Comparison of ENCODE assay signal across 30 mouse cellular contexts in genomic region chr5:138852151-138852550, GRCm38 (mm10). TPM values are rescaled to one million over a fixed set of nuclear protein-coding genes. Genes with fewer than 3 reads are reported as not detected.
DNase-seq lines count a peak whose midpoint lies in the region; ATAC-seq and TF ChIP-seq lines count a peak whose summit lies in the region.
"Had no signal": no experiment of that assay in that cellular context is flagged by ENCODE, and none has a peak within 500 bp of the region (broad histone marks: within the 10 kb centered on the region; RNA-seq: fewer than 3 reads in every experiment).

No protein-coding gene starts in this region.

- TF ChIP-seq EP300 in lung, postnatal 0 days (IDR thresholded peaks at IDR 0.05), result no peak
- TF ChIP-seq EP300 in MEL (IDR thresholded peaks at IDR 0.05; ENCODE audit: low read depth in 1 of 2, low read length in 2 of 2), result no peak
- TF ChIP-seq EP300 in stomach, postnatal 0 days (optimal IDR thresholded peaks at IDR 0.05), result no peak

- H3K4me2 ChIP-seq in lung, postnatal 0 days (replicated peaks; ENCODE audit: low read depth, low read length), result no peak overlapping the region
- no peak overlapping the region for H3K4me2 ChIP-seq in stomach, postnatal 0 days (replicated peaks; ENCODE audit: low read depth)
- H3K4me2 ChIP-seq in liver, embryonic 12.5 days, result no peak overlapping the region
- H3K4me2 ChIP-seq: forebrain, embryonic 13.5 days; heart, embryonic 13.5 days; hindbrain, embryonic 13.5 days; intestine, embryonic 15.5 days had no signal

- no peak for TF ChIP-seq RAD21 in MEL (IDR thresholded peaks at IDR 0.05; ENCODE audit: low read depth, low read length)

- TF ChIP-seq POLR2A in MEL (IDR thresholded peaks at IDR 0.05; ENCODE audit: control insufficient read depth in 1 of 2, insufficient read depth in 1 of 2, low read depth in 1 of 2, low read length in 2 of 2, poor library complexity in 1 of 2), result no peak

- no peak for ATAC-seq in lung, postnatal 0 days
- no peak for ATAC-seq in stomach, postnatal 0 days (ENCODE audit: low FRiP score, low TSS enrichment)
- no peak for ATAC-seq in liver, embryonic 12.5 days
- ATAC-seq: forebrain, embryonic 13.5 days; forebrain, embryonic 16.5 days; hindbrain, embryonic 16.5 days; intestine, embryonic 15.5 days had no signal

- no peak overlapping the region for H3K4me3 ChIP-seq in lung, postnatal 0 days (ENCODE audit: low read depth, low read length)
- H3K4me3 ChIP-seq in MEL (ENCODE audit: control insufficient read depth in 1 of 2, insufficient read depth in 1 of 2, low read depth in 2 of 2, low read length in 2 of 2), result no peak overlapping the region
- H3K4me3 ChIP-seq in stomach, postnatal 0 days (ENCODE audit: low read depth, low read length), result no peak overlapping the region
- H3K4me3 ChIP-seq in liver, embryonic 12.5 days, result no peak overlapping the region
- H3K4me3 ChIP-seq: forebrain, embryonic 10.5 days; forebrain, embryonic 13.5 days; gastrocnemius, adult 2 months; heart, adult 2 months; heart, embryonic 10.5 days; heart, embryonic 13.5 days; hindbrain, embryonic 10.5 days; hindbrain, embryonic 13.5 days; intestine, embryonic 15.5 days had no signal

- no peaks in the 10 kb centered on the region for H3K36me3 ChIP-seq in lung, postnatal 0 days (ENCODE audit: insufficient read depth, low read length)
- no peaks in the 10 kb centered on the region for H3K36me3 ChIP-seq in MEL (ENCODE audit: control insufficient read depth in 1 of 2, insufficient read depth in 2 of 2, low read length in 2 of 2)
- H3K36me3 ChIP-seq in stomach, postnatal 0 days (ENCODE audit: control insufficient read depth, insufficient read depth, low read length), result no peaks in the 10 kb centered on the region
- H3K36me3 ChIP-seq in liver, embryonic 12.5 days, result no peaks in the 10 kb centered on the region
- H3K36me3 ChIP-seq: forebrain, embryonic 10.5 days; heart, embryonic 10.5 days; heart, embryonic 13.5 days; hindbrain, embryonic 10.5 days; hindbrain, embryonic 13.5 days; intestine, embryonic 15.5 days had no signal

- no peak overlapping the region for H3K27ac ChIP-seq in lung, postnatal 0 days (ENCODE audit: low read length)
- no peak overlapping the region for H3K27ac ChIP-seq in MEL (ENCODE audit: control insufficient read depth, low read depth, low read length)
- H3K27ac ChIP-seq in stomach, postnatal 0 days (replicated peaks), result no peak overlapping the region
- H3K27ac ChIP-seq in liver, embryonic 12.5 days, result no peak overlapping the region
- H3K27ac ChIP-seq: forebrain, embryonic 10.5 days; forebrain, embryonic 13.5 days; gastrocnemius, adult 2 months; heart, adult 2 months; heart, embryonic 10.5 days; heart, embryonic 13.5 days; hindbrain, embryonic 10.5 days; hindbrain, embryonic 13.5 days; intestine, embryonic 15.5 days had no signal

- H3K4me1 ChIP-seq in lung, postnatal 0 days (ENCODE audit: insufficient read depth, low read depth, low read length), result no peaks in the 10 kb centered on the region
- H3K4me1 ChIP-seq in MEL (ENCODE audit: control insufficient read depth in 1 of 2, insufficient read depth in 2 of 2, low read length in 2 of 2), result no peaks in the 10 kb centered on the region
- H3K4me1 ChIP-seq in stomach, postnatal 0 days (replicated peaks; ENCODE audit: control insufficient read depth, insufficient read depth), result no peaks in the 10 kb centered on the region
- no peaks in the 10 kb centered on the region for H3K4me1 ChIP-seq in liver, embryonic 12.5 days
- H3K4me1 ChIP-seq: heart, embryonic 13.5 days had no signal

- H3K9me3 ChIP-seq in lung, postnatal 0 days (ENCODE audit: low read length), result no peaks in the 10 kb centered on the region
- H3K9me3 ChIP-seq in MEL (replicated peaks; ENCODE audit: insufficient read depth, low read length), result no peaks in the 10 kb centered on the region
- H3K9me3 ChIP-seq in stomach, postnatal 0 days (ENCODE audit: control insufficient read depth, low read length), result no peaks in the 10 kb centered on the region
- H3K9me3 ChIP-seq in liver, embryonic 12.5 days (replicated peaks), result no peaks in the 10 kb centered on the region
- H3K9me3 ChIP-seq: forebrain, embryonic 10.5 days; forebrain, embryonic 13.5 days; heart, embryonic 10.5 days; heart, embryonic 13.5 days; hindbrain, embryonic 10.5 days; hindbrain, embryonic 13.5 days; intestine, embryonic 15.5 days had no signal

- TF ChIP-seq CTCF in lung, postnatal 0 days (IDR thresholded peaks at IDR 0.05), result 0 out of 2 replicates have a peak, but pooled peaks have one; percentile 14
- TF ChIP-seq CTCF in MEL (IDR thresholded peaks at IDR 0.05 in 2 of 3, conservative IDR thresholded peaks at IDR 0.05 in 1 of 3; ENCODE audit: control insufficient read depth in 1 of 3, insufficient read depth in 1 of 3, low read depth in 2 of 3, low read length in 3 of 3, poor library complexity in 1 of 3, severe bottlenecking in 1 of 3), result no peak
- peak; percentile 19; the same call in 1 of the 2 replicates for TF ChIP-seq CTCF in stomach, postnatal 0 days (IDR thresholded peaks at IDR 0.05; ENCODE audit: low read depth)

- no peak for DNase-seq in lung, postnatal 0 days (ENCODE audit: low spot score)
- no peak for DNase-seq in lung, postnatal 36 days
- DNase-seq in ES-CJ7 (ENCODE audit: low read depth, low spot score) (peak; percentile 40), MEL (ENCODE audit: low read depth, low spot score) (peak; percentile 5)
- DNase-seq in stomach, postnatal 0 days (ENCODE audit: low spot score), result no peak
- no peak for DNase-seq in frontal cortex, adult 2 months (ENCODE audit: extremely low spot score in 1 of 2, low spot score in 1 of 2)
- no peak for DNase-seq in adrenal gland, adult (ENCODE audit: inconsistent age in 2 of 2, low spot score in 1 of 2)
- DNase-seq: adrenal gland, adult 2 months; adrenal gland, postnatal 14 days; cerebellum, adult 11 months; cerebellum, adult 2 months; cerebellum, postnatal 10 days; gastrocnemius, adult 2 months; gastrocnemius, postnatal 14 days; heart, adult 2 months; heart, postnatal 36 days; kidney, adult 11 months had no signal

- WGBS in lung, postnatal 0 days, result 60% methylated on average over 4 of the region's 4 CpGs
- 72% methylated on average over 4 of the region's 4 CpGs for WGBS in stomach, postnatal 0 days
- 53% methylated on average over 4 of the region's 4 CpGs for WGBS in liver, embryonic 12.5 days (ENCODE audit: insufficient replicate concordance)

- no peaks in the 10 kb centered on the region for H3K79me2 ChIP-seq in MEL (ENCODE audit: control insufficient read depth, insufficient read depth, low read length, poor library complexity)

- no peak overlapping the region for H3K9ac ChIP-seq in lung, postnatal 0 days (replicated peaks; ENCODE audit: low read depth)
- H3K9ac ChIP-seq in MEL (ENCODE audit: control insufficient read depth, low read depth, low read length, poor library complexity, severe bottlenecking), result no peak overlapping the region
- H3K9ac ChIP-seq in stomach, postnatal 0 days (ENCODE audit: low read length), result no peak overlapping the region
- no peak overlapping the region for H3K9ac ChIP-seq in liver, embryonic 12.5 days
- H3K9ac ChIP-seq: forebrain, embryonic 13.5 days; heart, embryonic 13.5 days; hindbrain, embryonic 13.5 days; intestine, embryonic 15.5 days had no signal

- H3K27me3 ChIP-seq in lung, postnatal 0 days (replicated peaks; ENCODE audit: insufficient read depth, low read length), result no peaks in the 10 kb centered on the region; the same call in 1 of the 2 replicates
- H3K27me3 ChIP-seq in MEL (ENCODE audit: control insufficient read depth in 1 of 2, insufficient read depth in 2 of 2, low read length in 2 of 2), result no peaks in the 10 kb centered on the region
- no peaks in the 10 kb centered on the region for H3K27me3 ChIP-seq in stomach, postnatal 0 days (ENCODE audit: control insufficient read depth, insufficient read depth, low read length)
- no peaks in the 10 kb centered on the region for H3K27me3 ChIP-seq in liver, embryonic 12.5 days (replicated peaks)
- H3K27me3 ChIP-seq: forebrain, embryonic 13.5 days; hindbrain, embryonic 13.5 days; intestine, embryonic 15.5 days had no signal

TF ChIP-seq in MEL, 35 proteins besides CTCF, POLR2A, EP300 and RAD21:
- TF ChIP-seq JUND (IDR thresholded peaks at IDR 0.05; ENCODE audit: low read depth, low read length) (no peak), GATA1 (IDR thresholded peaks at IDR 0.05; ENCODE audit: low read depth, low read length) (no peak), MXI1 (IDR thresholded peaks at IDR 0.05; ENCODE audit: low read depth, low read length) (no peak), SMC3 (IDR thresholded peaks at IDR 0.05; ENCODE audit: low read depth, low read length) (no peak), ZKSCAN1 (IDR thresholded peaks at IDR 0.05; ENCODE audit: low read depth, low read length) (no peak), MAZ (IDR thresholded peaks at IDR 0.05; ENCODE audit: low read depth, low read length) (no peak), TBP (IDR thresholded peaks at IDR 0.05; ENCODE audit: low read depth, low read length) (no peak), E2F4 (IDR thresholded peaks at IDR 0.05; ENCODE audit: borderline replicate concordance, low read depth, low read length) (no peak), TAL1 (IDR thresholded peaks at IDR 0.05; ENCODE audit: low read length) (no peak), USF1 (IDR thresholded peaks at IDR 0.05; ENCODE audit: low read depth, low read length) (no peak), MYC (IDR thresholded peaks at IDR 0.05; ENCODE audit: low read depth, low read length) (no peak), NELFE (IDR thresholded peaks at IDR 0.05; ENCODE audit: low read depth, low read length) (no peak), POLR2AphosphoS5 (IDR thresholded peaks at IDR 0.05; ENCODE audit: borderline replicate concordance, low read depth, low read length) (no peak)

RNA-seq across cellular contexts. Expression of gene Gm5294, which starts 32.3 kb away (rescaled TPM):
- not detected in 2 replicates for polyA plus RNA-seq in lung, postnatal 0 days (2015; fragmentation: Nextera tagmentation; extraction: Ambion mirVana)
- total RNA-seq in MEL (2012; rRNA removed), result not detected in 2 replicates
- polyA plus RNA-seq in MEL (2012; ENCODE audit: insufficient read depth in 1 of 2, insufficient read length in 2 of 2, low read depth in 1 of 2, low replicate concordance in 2 of 2, missing spikeins in 1 of 2), result not detected
- polyA plus RNA-seq in stomach, postnatal 0 days (2015; fragmentation: Nextera tagmentation; extraction: Ambion mirVana), result not detected in 2 replicates
- not detected in 2 replicates for polyA plus RNA-seq in frontal cortex, adult 2 months (2012; rRNA removed)
- polyA plus RNA-seq in liver, embryonic 12.5 days (2016; fragmentation: Nextera tagmentation; extraction: Ambion mirVana), result not detected in 2 replicates
- total RNA-seq: adrenal gland, adult 2 months; adrenal gland, postnatal 14 days; adrenal gland, postnatal 4 days; gastrocnemius, adult 2 months; gastrocnemius, postnatal 14 days; heart, adult 2 months; heart, postnatal 36 days had no signal
- polyA plus RNA-seq: cerebellum, adult 2 months; embryonic facial prominence, embryonic 11.5 days; embryonic facial prominence, embryonic 14.5 days; forebrain, embryonic 10.5 days; forebrain, embryonic 13.5 days; forebrain, embryonic 16.5 days; heart, adult 2 months; heart, embryonic 10.5 days; heart, embryonic 13.5 days; hindbrain, embryonic 10.5 days; intestine, embryonic 15.5 days had no signal

Comparison
In these comparisons a context has a peak if more than half of its experiments do, and no peak if none do; other contexts are left out.
1. DNase-seq: peak in ES-CJ7 (single experiment) and MEL (single experiment); none in lung, postnatal 0 days (single experiment), lung, postnatal 36 days (single experiment), stomach, postnatal 0 days (single experiment), frontal cortex, adult 2 months (0 of 2) and adrenal gland, adult (0 of 2).
2. CTCF ChIP-seq: peak in lung, postnatal 0 days (single experiment) and stomach, postnatal 0 days (single experiment); none in MEL (0 of 3).